Mouse (Mus musculus) erythroblast, embryonic 14.5 days (primary cell): ENCODE results near the gene Zfp978.
"Not testable (repeated sequence)": the region's sequence is repeated elsewhere in the genome, so short reads cannot be mapped to it uniquely, and the experiment has no call there.

Source experiments
- GATA1 ChIP-seq: IDR thresholded peaks from 2 replicates; pipeline ENCODE4 v1.6.1; 2012; ENCODE audit warnings: low read length, inconsistent platforms, mixed read lengths
- TAL1 ChIP-seq: IDR thresholded peaks from 3 replicates; pipeline ENCODE4 v1.6.1; 2012; ENCODE audit warnings: low read length, inconsistent platforms, mixed read lengths

DNA sequence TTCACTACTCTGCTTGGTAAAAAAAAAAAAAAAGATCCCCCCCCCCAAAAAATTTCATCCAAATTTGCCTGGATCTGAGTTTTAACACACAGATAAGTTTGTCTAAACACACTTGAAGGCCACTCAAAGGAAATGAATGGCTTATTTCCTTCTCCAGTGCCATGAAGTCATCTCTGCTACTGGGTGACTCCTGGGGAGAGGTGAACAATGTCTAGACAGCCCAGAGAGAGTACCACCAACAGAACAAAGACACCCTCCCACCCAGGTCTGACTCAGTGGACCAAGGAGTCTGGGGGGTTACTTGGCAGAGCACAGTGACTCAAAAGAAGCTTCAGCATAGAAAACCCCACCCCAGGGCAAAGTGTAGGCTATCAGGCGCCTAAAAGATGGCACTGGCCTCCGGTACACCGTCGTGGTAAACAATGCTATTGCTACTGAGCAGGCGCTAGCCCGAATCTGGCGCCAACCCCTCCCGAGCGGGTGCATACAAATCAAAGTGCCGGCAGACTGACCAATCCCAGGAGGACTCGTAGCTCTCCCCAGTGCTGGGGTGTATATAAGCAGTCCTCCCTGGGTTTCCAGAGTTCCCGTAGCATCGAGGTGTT, 9.6 kb upstream of the Zfp978 start:
- not testable (repeated sequence) for TF ChIP-seq GATA1, TAL1
